Mouse (Mus musculus): ENCODE data around the gene Gm49366. TPM values are rescaled to one million over a fixed set of nuclear protein-coding genes. Genes with fewer than 3 reads are reported as not detected.
A peak's percentile ranks its signal among the peaks of the same experiment; 100 is the strongest.
"Not testable (repeated sequence)": the region's sequence is repeated elsewhere in the genome, so short reads cannot be mapped to it uniquely, and the experiment has no call there.

The Gm49366 gene
- polyA plus RNA-seq, 1 experiment from 2014 or later = not detected

DNA sequence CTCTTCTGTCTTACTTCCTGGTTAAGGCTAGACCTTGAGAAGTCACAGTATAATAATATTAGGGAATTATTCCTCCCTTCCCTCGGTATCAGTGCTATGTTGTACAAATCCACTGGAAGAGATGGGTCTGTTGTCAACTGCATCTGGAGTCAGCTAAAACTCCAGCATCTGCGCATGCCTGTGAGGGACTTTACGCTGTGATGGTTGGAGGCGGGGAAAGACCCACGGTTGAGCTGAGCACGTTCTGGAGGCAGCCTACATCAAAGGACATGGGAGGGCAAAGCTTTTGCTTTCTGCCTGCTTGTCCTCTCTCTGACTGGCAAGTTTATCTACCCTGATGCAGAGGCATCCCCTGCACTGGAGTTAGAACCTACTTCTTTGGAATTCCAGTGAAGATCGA lies 12.8 kb upstream of the Gm49366 start:
- Histone ChIP-seq H3K36me3 (ENCODE audit: control insufficient read depth, insufficient read depth, low read length) (no peaks in the 10 kb centered on the region), H3K4me2 (ENCODE audit: low read length) (no peak overlapping the region), H3K27ac (ENCODE audit: low read depth) (no peak overlapping the region), H3K4me3 (ENCODE audit: low read depth, low read length) (no peak overlapping the region), H3K4me1 (replicated peaks; ENCODE audit: control insufficient read depth, insufficient read depth, low read length) (no peaks in the 10 kb centered on the region), H3K9me3 (ENCODE audit: control insufficient read depth, low read length) (no peaks in the 10 kb centered on the region), H3K27me3 (replicated peaks; ENCODE audit: control insufficient read depth, insufficient read depth, low read length) (no peaks in the 10 kb centered on the region), H3K9ac (ENCODE audit: low read length) (no peak overlapping the region)
- DNase-seq (ENCODE audit: low spot score) (no peak), ATAC-seq (replicated peaks; ENCODE audit: low FRiP score, low TSS enrichment, low read depth) (no peak)
- 84% methylated on average over 7 of the region's 7 CpGs for WGBS

DNA sequence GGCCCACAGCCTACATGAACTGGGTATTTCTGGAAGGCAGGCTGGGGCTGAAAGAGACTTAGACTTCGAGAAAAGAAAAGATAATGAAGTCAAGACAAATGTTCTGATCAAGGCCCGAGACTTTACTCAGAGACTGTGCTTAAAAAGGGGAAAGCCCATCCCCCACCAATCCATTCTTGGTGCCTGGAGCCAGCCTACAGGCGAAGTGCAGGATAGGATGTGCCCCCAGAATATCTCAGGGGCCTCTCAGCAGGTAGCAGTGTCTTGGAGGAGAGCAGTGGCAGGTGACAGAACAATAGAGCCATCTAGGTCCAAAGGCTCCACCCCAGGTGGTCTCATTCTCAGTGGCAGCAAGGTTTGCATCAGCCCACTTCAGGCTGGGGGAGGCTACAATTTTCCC lies 10.4 kb upstream of the Gm49366 start:
- H3K4me2 ChIP-seq (ENCODE audit: low read length); H3K9ac ChIP-seq (ENCODE audit: low read length); H3K36me3 ChIP-seq (ENCODE audit: control insufficient read depth, insufficient read depth, low read length); DNase-seq (ENCODE audit: low spot score); H3K27ac ChIP-seq (ENCODE audit: low read depth); H3K9me3 ChIP-seq (ENCODE audit: control insufficient read depth, low read length); H3K27me3 ChIP-seq (replicated peaks; ENCODE audit: control insufficient read depth, insufficient read depth, low read length); H3K4me1 ChIP-seq (replicated peaks; ENCODE audit: control insufficient read depth, insufficient read depth, low read length); ATAC-seq (replicated peaks; ENCODE audit: low FRiP score, low TSS enrichment, low read depth); H3K4me3 ChIP-seq (ENCODE audit: low read depth, low read length): not testable (repeated sequence)
- 64% methylated on average over 3 of the region's 3 CpGs for WGBS

DNA sequence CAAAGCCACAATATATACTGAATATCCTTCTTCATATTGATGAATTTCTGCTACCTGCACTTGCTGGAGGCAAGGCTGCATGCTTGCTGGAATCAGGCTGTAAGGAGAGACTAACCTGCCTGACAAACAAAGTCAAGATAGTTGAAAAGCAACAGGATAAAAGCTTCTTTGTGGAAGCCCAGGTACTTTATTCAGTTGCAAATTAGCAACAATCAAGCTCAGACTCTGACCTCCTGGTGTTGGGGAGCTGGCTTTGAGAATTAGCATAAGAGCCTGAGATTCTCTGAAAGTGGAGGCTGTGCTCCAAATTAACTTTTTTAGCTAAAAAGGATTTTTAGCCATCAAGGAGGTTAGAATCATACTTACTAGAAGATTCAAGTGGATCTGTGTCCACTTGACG lies 9.7 kb upstream of the Gm49366 start:
- ATAC-seq (replicated peaks; ENCODE audit: low FRiP score, low TSS enrichment, low read depth) = not testable (repeated sequence)
- WGBS = 98% methylated on average over 1 of the region's 1 CpGs

DNA sequence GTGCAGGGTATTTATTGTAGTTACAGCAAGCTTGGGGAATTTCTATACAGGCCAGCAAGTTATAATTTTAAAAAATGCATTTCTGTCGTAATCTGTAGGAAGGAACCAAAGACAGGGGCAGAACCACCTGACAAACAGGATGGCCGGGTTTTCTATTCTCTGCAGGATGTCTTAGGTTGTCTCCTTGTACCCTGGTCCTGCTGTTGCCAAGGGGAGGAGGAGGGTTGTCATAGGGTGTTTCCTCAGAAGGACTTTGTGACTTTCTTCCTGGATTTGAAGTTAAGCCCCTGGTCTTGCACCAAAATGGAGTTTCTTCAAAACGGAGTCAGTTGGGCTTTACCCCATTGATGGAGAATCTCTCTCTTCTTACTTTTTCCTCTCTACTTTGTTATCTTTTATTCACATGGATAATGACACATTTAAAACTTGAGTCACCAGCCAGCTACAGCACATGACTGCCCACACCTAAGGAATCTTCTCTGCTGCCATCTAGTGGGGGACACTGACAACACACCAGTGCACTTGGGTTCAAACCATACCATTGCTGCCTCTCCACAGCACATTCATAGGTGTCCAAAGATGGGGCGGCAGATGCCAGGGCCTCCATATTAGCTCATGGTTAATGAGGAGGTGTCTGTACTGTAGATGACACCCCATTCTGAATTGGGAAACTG lies 7.9 kb upstream of the Gm49366 start:
- peak; percentile 83 for ATAC-seq (replicated peaks; ENCODE audit: low FRiP score, low TSS enrichment, low read depth)
- H3K27me3 ChIP-seq (replicated peaks; ENCODE audit: control insufficient read depth, insufficient read depth, low read length) = no peaks in the 10 kb centered on the region
- H3K4me3 ChIP-seq (ENCODE audit: low read depth, low read length) = no peak overlapping the region
- no peak overlapping the region for H3K4me2 ChIP-seq (ENCODE audit: low read length)
- H3K4me1 ChIP-seq (replicated peaks; ENCODE audit: control insufficient read depth, insufficient read depth, low read length) = peaks cover 3% of the 10 kb centered on the region; the same call in 1 of the 2 replicates
- H3K36me3 ChIP-seq (ENCODE audit: control insufficient read depth, insufficient read depth, low read length) = no peaks in the 10 kb centered on the region
- DNase-seq (ENCODE audit: low spot score) = peak; percentile 81
- 77% methylated on average over 4 of the region's 4 CpGs for whole genome bisulfite sequencing
- no peak overlapping the region for H3K9ac ChIP-seq (ENCODE audit: low read length)
- no peak overlapping the region for H3K27ac ChIP-seq (ENCODE audit: low read depth)
- no peaks in the 10 kb centered on the region for H3K9me3 ChIP-seq (ENCODE audit: control insufficient read depth, low read length)

More for the DNA sequence above, 9.7 kb upstream of the Gm49366 start:
- not testable (repeated sequence) for H3K36me3 ChIP-seq (ENCODE audit: control insufficient read depth, insufficient read depth, low read length); H3K27ac ChIP-seq (ENCODE audit: low read depth); H3K27me3 ChIP-seq (replicated peaks; ENCODE audit: control insufficient read depth, insufficient read depth, low read length); H3K4me2 ChIP-seq (ENCODE audit: low read length); H3K4me3 ChIP-seq (ENCODE audit: low read depth, low read length); H3K4me1 ChIP-seq (replicated peaks; ENCODE audit: control insufficient read depth, insufficient read depth, low read length); DNase-seq (ENCODE audit: low spot score); H3K9ac ChIP-seq (ENCODE audit: low read length); H3K9me3 ChIP-seq (ENCODE audit: control insufficient read depth, low read length)

DNA sequence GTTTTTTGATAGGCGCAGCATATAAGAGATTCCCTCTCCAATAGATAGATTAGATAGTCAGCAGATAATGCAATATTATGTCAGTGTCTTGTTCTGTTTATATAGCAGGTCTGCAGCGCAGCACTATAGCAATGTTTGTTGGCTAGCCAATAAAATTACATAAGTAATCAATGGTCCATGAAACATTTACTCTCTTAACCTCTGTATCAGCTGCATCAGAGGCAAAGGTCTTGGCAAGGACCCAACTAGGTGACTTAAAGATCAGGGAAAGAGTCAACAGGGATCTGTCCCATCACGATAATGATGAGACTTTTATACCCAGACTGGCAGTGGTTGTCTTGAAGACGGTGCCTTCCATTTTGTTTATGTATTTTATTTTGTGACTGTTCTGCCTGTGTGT lies 5.9 kb upstream of the Gm49366 start:
- Histone ChIP-seq H3K9ac (ENCODE audit: low read length) (no peak overlapping the region), H3K27me3 (replicated peaks; ENCODE audit: control insufficient read depth, insufficient read depth, low read length) (no peaks in the 10 kb centered on the region), H3K36me3 (ENCODE audit: control insufficient read depth, insufficient read depth, low read length) (no peaks in the 10 kb centered on the region), H3K4me1 (replicated peaks; ENCODE audit: control insufficient read depth, insufficient read depth, low read length) (peaks cover 3% of the 10 kb centered on the region; the same call in 1 of the 2 replicates), H3K27ac (ENCODE audit: low read depth) (no peak overlapping the region), H3K4me2 (ENCODE audit: low read length) (no peak overlapping the region), H3K4me3 (ENCODE audit: low read depth, low read length) (no peak overlapping the region), H3K9me3 (ENCODE audit: control insufficient read depth, low read length) (no peaks in the 10 kb centered on the region)
- DNase-seq (ENCODE audit: low spot score) (no peak), ATAC-seq (replicated peaks; ENCODE audit: low FRiP score, low TSS enrichment, low read depth) (no peak)
- WGBS = 83% methylated on average over 4 of the region's 4 CpGs

DNA sequence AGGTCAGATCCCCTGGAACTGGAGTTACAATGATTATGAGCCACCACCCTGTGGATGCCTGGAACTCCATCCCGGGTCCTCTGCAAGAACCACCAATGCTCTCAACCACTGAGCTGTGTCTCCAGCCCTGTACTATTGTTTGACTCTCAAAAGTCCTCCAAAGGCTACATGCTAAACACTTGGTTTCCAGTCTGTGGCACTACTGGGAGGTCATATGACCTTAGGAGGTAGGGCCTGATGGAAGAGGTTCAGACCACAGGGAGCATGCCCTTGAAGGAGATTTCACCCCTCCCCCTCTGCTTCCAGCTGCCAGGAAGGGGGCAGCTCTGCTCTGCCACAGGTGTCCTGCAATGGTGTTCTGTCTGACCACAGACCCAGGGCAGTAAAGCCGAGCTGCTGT lies 5.4 kb upstream of the Gm49366 start:
- WGBS = 74% methylated on average over 2 of the region's 2 CpGs
- not testable (repeated sequence) for H3K9ac ChIP-seq (ENCODE audit: low read length)

DNA sequence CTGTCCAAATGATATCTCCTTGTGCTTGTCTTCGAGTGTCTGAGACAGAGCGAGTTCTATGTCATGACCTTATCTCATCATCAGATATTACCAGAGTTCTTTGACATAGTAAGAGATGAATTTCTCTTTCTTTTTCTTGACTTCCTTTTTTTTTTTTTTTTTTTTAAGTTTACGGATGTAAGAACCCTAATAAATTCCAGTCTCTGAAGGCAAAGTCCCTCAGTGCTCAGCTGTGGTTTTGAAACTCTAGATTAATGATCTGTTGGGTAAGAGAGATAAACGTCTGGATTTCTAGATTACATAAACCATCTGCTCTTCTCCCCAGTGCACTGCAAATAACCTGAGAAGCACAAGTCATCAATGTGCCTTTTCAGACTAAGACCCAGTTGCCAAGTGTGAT lies 4.6 kb upstream of the Gm49366 start:
- H3K36me3 ChIP-seq (ENCODE audit: control insufficient read depth, insufficient read depth, low read length) = no peaks in the 10 kb centered on the region
- H3K4me1 ChIP-seq (replicated peaks; ENCODE audit: control insufficient read depth, insufficient read depth, low read length) = peaks cover 3% of the 10 kb centered on the region; the same call in 1 of the 2 replicates
- WGBS = 27% methylated on average over 4 of the region's 4 CpGs
- no peaks in the 10 kb centered on the region for H3K9me3 ChIP-seq (ENCODE audit: control insufficient read depth, low read length)
- no peak overlapping the region for H3K9ac ChIP-seq (ENCODE audit: low read length)
- no peak overlapping the region for H3K27ac ChIP-seq (ENCODE audit: low read depth)
- no peaks in the 10 kb centered on the region for H3K27me3 ChIP-seq (replicated peaks; ENCODE audit: control insufficient read depth, insufficient read depth, low read length)
- ATAC-seq (replicated peaks; ENCODE audit: low FRiP score, low TSS enrichment, low read depth) = no peak
- DNase-seq (ENCODE audit: low spot score) = no peak
- H3K4me2 ChIP-seq (ENCODE audit: low read length) = no peak overlapping the region
- no peak overlapping the region for H3K4me3 ChIP-seq (ENCODE audit: low read depth, low read length)

More for the DNA sequence above, 5.4 kb upstream of the Gm49366 start:
- H3K4me1 ChIP-seq (replicated peaks; ENCODE audit: control insufficient read depth, insufficient read depth, low read length); H3K27ac ChIP-seq (ENCODE audit: low read depth); H3K4me2 ChIP-seq (ENCODE audit: low read length); H3K27me3 ChIP-seq (replicated peaks; ENCODE audit: control insufficient read depth, insufficient read depth, low read length); H3K9me3 ChIP-seq (ENCODE audit: control insufficient read depth, low read length); DNase-seq (ENCODE audit: low spot score); ATAC-seq (replicated peaks; ENCODE audit: low FRiP score, low TSS enrichment, low read depth); H3K4me3 ChIP-seq (ENCODE audit: low read depth, low read length); H3K36me3 ChIP-seq (ENCODE audit: control insufficient read depth, insufficient read depth, low read length): not testable (repeated sequence)

DNA sequence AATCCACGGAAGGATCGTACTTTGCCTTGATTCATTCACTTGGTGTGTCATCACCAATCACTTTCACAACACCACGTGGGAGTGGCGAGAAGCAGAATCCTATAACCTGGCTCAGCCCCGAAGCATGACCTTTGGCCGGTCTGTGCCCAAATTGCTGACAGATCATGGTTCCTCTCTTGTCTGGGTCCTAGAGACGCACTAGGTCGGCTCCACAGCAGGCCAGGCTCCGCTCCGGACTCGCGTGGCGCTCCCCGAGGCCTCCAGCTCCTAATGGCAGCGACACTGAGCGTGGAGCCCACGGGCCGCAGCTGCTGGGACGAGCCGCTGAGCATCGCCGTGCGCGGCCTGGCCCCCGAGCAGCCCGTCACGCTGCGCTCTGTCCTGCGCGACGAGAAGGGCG lies 494 bp upstream of the Gm49366 start, which contains the start of gene Acot4:
TSS of gene Acot4 (plus strand) at position 139 of the 400 bp plus-strand sequence.
- 6% methylated on average over 23 of the region's 32 CpGs for WGBS
- peak within 1 kb of the TSS; percentile 40 for H3K4me3 ChIP-seq (ENCODE audit: low read depth, low read length)
- peak within 1 kb of the TSS; percentile 42 for H3K9ac ChIP-seq (ENCODE audit: low read length)
- not testable (repeated sequence) for H3K27ac ChIP-seq (ENCODE audit: low read depth); H3K36me3 ChIP-seq (ENCODE audit: control insufficient read depth, insufficient read depth, low read length); H3K27me3 ChIP-seq (replicated peaks; ENCODE audit: control insufficient read depth, insufficient read depth, low read length); H3K9me3 ChIP-seq (ENCODE audit: control insufficient read depth, low read length); H3K4me1 ChIP-seq (replicated peaks; ENCODE audit: control insufficient read depth, insufficient read depth, low read length)
- H3K4me2 ChIP-seq (ENCODE audit: low read length) = peak within 1 kb of the TSS; percentile 58
- ATAC-seq (replicated peaks; ENCODE audit: low FRiP score, low TSS enrichment, low read depth) (peak; percentile 60; the same call in 1 of the 2 replicates), DNase-seq (ENCODE audit: low spot score) (peak; percentile 74)

DNA sequence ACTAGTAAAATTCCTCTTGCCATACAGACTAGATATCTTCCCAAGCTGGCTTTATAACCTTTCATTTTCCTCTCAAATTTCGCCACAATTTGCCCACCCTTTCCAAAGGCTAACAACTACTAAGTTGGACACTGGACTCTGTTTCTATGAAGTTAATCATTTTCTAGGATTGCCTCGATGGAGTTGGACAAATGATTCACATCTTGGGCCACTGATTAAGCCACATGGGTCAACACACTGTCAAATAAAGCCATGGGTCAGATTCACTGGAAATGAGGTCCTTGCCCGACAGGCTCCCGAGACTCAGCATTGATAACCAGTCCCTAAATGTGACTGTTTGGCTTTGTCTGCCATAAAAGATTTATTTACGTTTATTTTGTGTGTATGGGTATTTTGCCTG lies 3.5 kb downstream of the Gm49366 start:
- H3K9ac ChIP-seq (ENCODE audit: low read length) = no peak overlapping the region
- no peaks in the 10 kb centered on the region for H3K36me3 ChIP-seq (ENCODE audit: control insufficient read depth, insufficient read depth, low read length)
- H3K4me3 ChIP-seq (ENCODE audit: low read depth, low read length) = no peak overlapping the region
- H3K4me2 ChIP-seq (ENCODE audit: low read length) = no peak overlapping the region
- H3K27ac ChIP-seq (ENCODE audit: low read depth) = no peak overlapping the region
- H3K9me3 ChIP-seq (ENCODE audit: control insufficient read depth, low read length) = peaks cover 4% of the 10 kb centered on the region; the same call in 1 of the 2 replicates
- WGBS = 65% methylated on average over 5 of the region's 5 CpGs
- ATAC-seq (replicated peaks; ENCODE audit: low FRiP score, low TSS enrichment, low read depth) (no peak), DNase-seq (ENCODE audit: low spot score) (no peak)
- no peaks in the 10 kb centered on the region for H3K27me3 ChIP-seq (replicated peaks; ENCODE audit: control insufficient read depth, insufficient read depth, low read length)
- H3K4me1 ChIP-seq (replicated peaks; ENCODE audit: control insufficient read depth, insufficient read depth, low read length) = no peaks in the 10 kb centered on the region
